Mouse (Mus musculus): ENCODE results near the gene Kmo.

GRCm38 (mm10) chr1:175623656-175624055 lies 3.5 kb downstream of the Kmo start:
- TF ChIP-seq CTCF (IDR thresholded peaks at IDR 0.05; ENCODE audit: control insufficient read depth, insufficient read depth, insufficient replicate concordance, low read depth, low read length) (no peak), POLR2A (IDR thresholded peaks at IDR 0.05; ENCODE audit: control insufficient read depth, low read depth, low read length) (no peak)
